Comparison of ENCODE assay signal across 24 mouse cellular contexts in genomic region chr2:167940636-167941035, GRCm38 (mm10). TPM values are rescaled to one million over a fixed set of nuclear protein-coding genes. Genes with fewer than 3 reads are reported as not detected.
DNase-seq lines count a peak whose midpoint lies in the region; ATAC-seq and TF ChIP-seq lines count a peak whose summit lies in the region.
"Had no signal": no experiment of that assay in that cellular context is flagged by ENCODE, and none has a peak within 500 bp of the region (broad histone marks: within the 10 kb centered on the region; RNA-seq: fewer than 3 reads in every experiment).

No protein-coding gene starts in this region.

- peak overlapping the region; percentile 78 for H3K27ac ChIP-seq in heart, embryonic 13.5 days (replicated peaks)
- H3K27ac ChIP-seq in spleen, adult 2 months (ENCODE audit: insufficient read depth, low read length), result peak overlapping the region; percentile 97
- H3K27ac ChIP-seq: embryonic facial prominence, embryonic 12.5 days; gastrocnemius, adult 2 months; limb, embryonic 12.5 days; macrophage; stomach, embryonic 15.5 days had no signal

- no peaks in the 10 kb centered on the region for H3K9me3 ChIP-seq in heart, embryonic 13.5 days
- H3K9me3 ChIP-seq: embryonic facial prominence, embryonic 12.5 days; hindbrain, embryonic 13.5 days; limb, embryonic 12.5 days; midbrain, embryonic 13.5 days; neural tube, embryonic 13.5 days; stomach, embryonic 15.5 days had no signal

- no peak overlapping the region for H3K4me3 ChIP-seq in heart, embryonic 13.5 days
- no peak overlapping the region for H3K4me3 ChIP-seq in spleen, adult 2 months (ENCODE audit: extremely low read depth, insufficient read depth, insufficient read length)
- H3K4me3 ChIP-seq: embryonic facial prominence, embryonic 12.5 days; gastrocnemius, adult 2 months; hindbrain, embryonic 13.5 days; limb, embryonic 12.5 days; midbrain, embryonic 13.5 days; neural tube, embryonic 13.5 days; stomach, embryonic 15.5 days had no signal

- TF ChIP-seq CTCF in spleen, adult 2 months (IDR thresholded peaks at IDR 0.05; ENCODE audit: extremely low read depth, insufficient read depth, insufficient read length, insufficient replicate concordance), result no peak

- no peaks in the 10 kb centered on the region for H3K27me3 ChIP-seq in heart, embryonic 13.5 days (replicated peaks)
- no peaks in the 10 kb centered on the region for H3K27me3 ChIP-seq in spleen, adult 2 months (ENCODE audit: control insufficient read depth, insufficient read depth, low read length)
- H3K27me3 ChIP-seq: embryonic facial prominence, embryonic 12.5 days; hindbrain, embryonic 13.5 days; limb, embryonic 12.5 days; midbrain, embryonic 13.5 days; neural tube, embryonic 13.5 days; stomach, embryonic 15.5 days had no signal

- peaks cover 91% of the 10 kb centered on the region for H3K4me1 ChIP-seq in heart, embryonic 13.5 days
- peaks cover 80% of the 10 kb centered on the region for H3K4me1 ChIP-seq in spleen, adult 2 months (ENCODE audit: control insufficient read depth, insufficient read depth, insufficient read length)

- peak overlapping the region; percentile 18; the same call in 1 of the 2 replicates for H3K4me2 ChIP-seq in heart, embryonic 13.5 days
- H3K4me2 ChIP-seq: embryonic facial prominence, embryonic 12.5 days; hindbrain, embryonic 13.5 days; limb, embryonic 12.5 days; liver, embryonic 11.5 days; midbrain, embryonic 13.5 days; neural tube, embryonic 13.5 days; stomach, embryonic 15.5 days had no signal

- TF ChIP-seq POLR2A in spleen, adult 2 months (IDR thresholded peaks at IDR 0.05; ENCODE audit: low read depth, low read length), result no peak

- peak; percentile 37 for DNase-seq in CD4-positive, CD25-positive, alpha-beta regulatory T cell, adult 2 months (ENCODE audit: low read depth, low spot score)
- no peak for DNase-seq in heart, adult 8-10 months (ENCODE audit: low spot score)
- DNase-seq in spleen, adult 2 months (ENCODE audit: low read depth in 1 of 2, low spot score in 2 of 2), result no peak
- DNase-seq in spleen, postnatal 10 days (ENCODE audit: low spot score in 2 of 2), result no peak
- no peak for DNase-seq in thymus, postnatal 14 days
- DNase-seq: adrenal gland, postnatal 10 days; cerebellum, adult 18-20 months; cerebellum, postnatal 14 days; gastrocnemius, adult 2 months; kidney, adult 18-20 months; kidney, postnatal 4 days; liver, postnatal 0 days; thymus, postnatal 36 days had no signal

- H3K9ac ChIP-seq in heart, embryonic 13.5 days, result peak overlapping the region; percentile 54; the same call in 1 of the 2 replicates
- H3K9ac ChIP-seq: embryonic facial prominence, embryonic 12.5 days; limb, embryonic 12.5 days; liver, postnatal 0 days; midbrain, embryonic 13.5 days; neural tube, embryonic 13.5 days; stomach, embryonic 15.5 days had no signal

- H3K36me3 ChIP-seq in heart, embryonic 13.5 days, result peaks cover 4% of the 10 kb centered on the region; the same call in 1 of the 2 replicates
- H3K36me3 ChIP-seq in spleen, adult 2 months (ENCODE audit: control insufficient read depth, insufficient read depth, low read length), result no peaks in the 10 kb centered on the region
- H3K36me3 ChIP-seq: hindbrain, embryonic 13.5 days; limb, embryonic 12.5 days; midbrain, embryonic 13.5 days; neural tube, embryonic 13.5 days; stomach, embryonic 15.5 days had no signal

- 84% methylated on average over 11 of the region's 11 CpGs for WGBS in heart, embryonic 13.5 days
- 62% methylated on average over 11 of the region's 11 CpGs for WGBS in spleen, adult 2 months

- ATAC-seq in CD4-positive, CD25-positive, alpha-beta regulatory T cell, adult 4 months, result no peak
- no peak for ATAC-seq in heart, embryonic 13.5 days (ENCODE audit: extremely low read depth, insufficient number of reproducible peaks, low FRiP score, low TSS enrichment)
- ATAC-seq: inflammation-experienced regulatory T-cells, adult 6 months; liver, postnatal 0 days; midbrain, embryonic 13.5 days had no signal

RNA-seq across cellular contexts. Expression of gene Ptpn1, which starts 8.8 kb away (rescaled TPM):
- polyA plus RNA-seq in CD4-positive, CD25-positive, alpha-beta regulatory T cell, adult 4 months (2017; shearing (Covaris generic)), result 100 to 1,000 TPM in 1 of 2 experiments, 10 to 100 TPM in 1; 99.2 to 126 TPM
- polyA plus RNA-seq in heart, embryonic 13.5 days (2015; fragmentation: Nextera tagmentation; extraction: Ambion mirVana), result 42.1 and 47.2 TPM in 2 replicates
- 10 to 100 TPM; 14.7 to 17.6 (median 16.4) TPM for total RNA-seq in heart, adult 8-10 months (2022)
- polyA plus RNA-seq in spleen, adult 2 months (2012; rRNA removed), result 83.8 and 110 TPM in 2 replicates
